Mouse (Mus musculus): ENCODE measurements around the gene Ppp5c. TPM values are rescaled to one million over a fixed set of nuclear protein-coding genes. Genes with fewer than 3 reads are reported as not detected.

Ppp5c gene
- polyA plus RNA-seq, 1 experiment from 2014 or later: 88.3 TPM

DNA sequence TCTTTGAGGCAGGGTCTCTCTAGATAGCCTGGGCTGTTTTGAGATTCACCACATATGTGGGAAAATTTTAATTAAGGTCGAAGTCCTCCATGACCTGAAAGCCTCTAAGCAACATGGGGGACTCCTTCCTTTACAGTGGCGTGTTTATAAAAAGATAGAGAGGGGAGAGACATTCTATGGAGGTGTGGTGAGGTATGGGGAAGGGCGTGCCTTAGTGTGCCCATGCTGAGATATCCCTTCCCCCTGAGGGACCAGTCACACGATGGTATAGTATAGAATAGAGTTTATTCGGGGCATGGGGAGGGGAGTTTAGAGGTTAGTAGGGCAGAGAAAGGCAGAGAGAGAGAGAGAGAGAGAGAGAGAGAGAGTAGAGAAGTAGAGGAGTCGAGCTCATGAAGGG, 49.6 kb downstream of the Ppp5c start:
- H3K9me3 ChIP-seq (ENCODE audit: control insufficient read depth, low read length): no peaks in the 10 kb centered on the region
- WGBS: 78% methylated on average over 6 of the region's 6 CpGs
- no peak for ATAC-seq
- H3K4me1 ChIP-seq (ENCODE audit: control insufficient read depth, insufficient read depth, low read length): peaks cover 7% of the 10 kb centered on the region; the same call in 1 of the 2 replicates
- no peak overlapping the region for H3K4me2 ChIP-seq (ENCODE audit: low read depth, low read length)
- no peak overlapping the region for H3K4me3 ChIP-seq (ENCODE audit: low read length)
- H3K27ac ChIP-seq (ENCODE audit: low read length): no peak overlapping the region
- H3K27me3 ChIP-seq (replicated peaks; ENCODE audit: control insufficient read depth, insufficient read depth, low read length): no peaks in the 10 kb centered on the region
- no peaks in the 10 kb centered on the region for H3K36me3 ChIP-seq (ENCODE audit: control insufficient read depth, insufficient read depth, low read length)
- H3K9ac ChIP-seq (ENCODE audit: low read depth, low read length): no peak overlapping the region

DNA sequence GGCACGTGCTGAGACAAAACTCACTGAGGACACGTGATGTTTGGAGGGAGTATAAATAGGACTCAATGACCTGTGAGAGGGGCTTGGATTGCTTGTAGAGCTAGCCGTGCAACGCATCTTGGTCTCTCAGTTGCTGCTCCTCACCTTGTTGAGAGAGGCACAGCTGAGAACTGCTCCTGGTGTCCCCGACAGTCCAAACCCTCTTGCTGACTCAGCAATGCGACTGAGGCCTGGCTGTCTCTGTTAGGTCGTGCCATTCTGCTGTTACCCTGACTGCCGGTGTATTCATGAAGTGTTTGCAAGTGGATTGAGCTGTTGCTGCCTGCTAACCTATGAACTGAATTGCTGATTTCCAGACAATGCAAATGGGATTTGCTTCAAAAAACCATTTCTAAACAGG, 51.4 kb downstream of the Ppp5c start:
- H3K4me3 ChIP-seq (ENCODE audit: low read length): no peak overlapping the region
- no peaks in the 10 kb centered on the region for H3K9me3 ChIP-seq (ENCODE audit: control insufficient read depth, low read length)
- H3K4me2 ChIP-seq (ENCODE audit: low read depth, low read length): no peak overlapping the region
- 0 out of 2 replicates have a peak, but pooled peaks cover 2% of the 10 kb centered on the region for H3K4me1 ChIP-seq (ENCODE audit: control insufficient read depth, insufficient read depth, low read length)
- H3K36me3 ChIP-seq (ENCODE audit: control insufficient read depth, insufficient read depth, low read length): no peaks in the 10 kb centered on the region
- H3K9ac ChIP-seq (ENCODE audit: low read depth, low read length): no peak overlapping the region
- no peak overlapping the region for H3K27ac ChIP-seq (ENCODE audit: low read length)
- no peaks in the 10 kb centered on the region for H3K27me3 ChIP-seq (replicated peaks; ENCODE audit: control insufficient read depth, insufficient read depth, low read length)
- 58% methylated on average over 8 of the region's 8 CpGs for WGBS
- ATAC-seq: no peak

DNA sequence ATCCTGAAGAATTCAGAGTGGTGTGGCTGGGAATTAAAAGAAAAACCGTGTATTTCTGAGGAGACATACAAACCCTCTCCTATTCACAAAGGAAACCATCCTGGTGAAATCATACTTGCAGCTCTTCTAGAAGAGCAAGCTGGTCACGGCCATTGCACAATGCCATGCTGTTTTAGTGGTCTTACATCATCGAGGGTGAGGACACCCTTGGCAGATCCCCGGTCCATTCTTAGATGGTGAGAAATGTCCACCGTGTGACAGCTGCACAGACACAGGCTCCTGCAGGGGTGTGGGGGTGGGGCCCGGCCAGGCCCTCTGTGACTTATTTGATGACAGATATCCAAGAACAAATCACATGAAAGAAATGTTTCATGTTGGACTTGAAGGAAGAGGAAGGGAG, 53.7 kb downstream of the Ppp5c start:
- H3K9me3 ChIP-seq (ENCODE audit: control insufficient read depth, low read length): no peaks in the 10 kb centered on the region
- 65% methylated on average over 6 of the region's 6 CpGs for WGBS
- no peak for ATAC-seq
- H3K27ac ChIP-seq (ENCODE audit: low read length): no peak overlapping the region
- H3K27me3 ChIP-seq (replicated peaks; ENCODE audit: control insufficient read depth, insufficient read depth, low read length): no peaks in the 10 kb centered on the region
- H3K4me2 ChIP-seq (ENCODE audit: low read depth, low read length): no peak overlapping the region
- H3K4me1 ChIP-seq (ENCODE audit: control insufficient read depth, insufficient read depth, low read length): no peaks in the 10 kb centered on the region
- H3K9ac ChIP-seq (ENCODE audit: low read depth, low read length): no peak overlapping the region
- no peaks in the 10 kb centered on the region for H3K36me3 ChIP-seq (ENCODE audit: control insufficient read depth, insufficient read depth, low read length)
- H3K4me3 ChIP-seq (ENCODE audit: low read length): no peak overlapping the region

DNA sequence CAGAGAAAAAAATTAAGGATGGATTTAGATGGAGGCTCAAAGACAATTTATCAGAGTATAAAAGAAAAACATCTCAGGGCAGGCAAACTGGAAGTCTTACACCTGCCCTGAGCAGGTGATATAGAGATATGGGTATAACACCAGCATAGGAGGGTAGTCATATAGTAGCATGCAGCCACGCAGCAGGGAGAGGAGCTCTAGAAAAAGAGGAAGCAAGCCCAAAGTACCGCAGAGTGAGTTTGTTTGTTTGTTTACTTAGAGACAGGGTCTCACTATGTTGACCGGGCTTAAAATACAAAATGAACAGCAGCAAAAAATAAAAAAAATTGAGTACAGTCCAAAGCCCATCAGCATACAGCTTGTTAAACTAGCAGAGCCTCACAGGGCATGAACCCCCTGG, 56.6 kb downstream of the Ppp5c start:
- Histone ChIP-seq H3K9me3 (ENCODE audit: control insufficient read depth, low read length) (0 out of 2 replicates have a peak, but pooled peaks cover 5% of the 10 kb centered on the region), H3K9ac (ENCODE audit: low read depth, low read length) (no peak overlapping the region)
- WGBS: 83% methylated on average over 3 of the region's 3 CpGs

DNA sequence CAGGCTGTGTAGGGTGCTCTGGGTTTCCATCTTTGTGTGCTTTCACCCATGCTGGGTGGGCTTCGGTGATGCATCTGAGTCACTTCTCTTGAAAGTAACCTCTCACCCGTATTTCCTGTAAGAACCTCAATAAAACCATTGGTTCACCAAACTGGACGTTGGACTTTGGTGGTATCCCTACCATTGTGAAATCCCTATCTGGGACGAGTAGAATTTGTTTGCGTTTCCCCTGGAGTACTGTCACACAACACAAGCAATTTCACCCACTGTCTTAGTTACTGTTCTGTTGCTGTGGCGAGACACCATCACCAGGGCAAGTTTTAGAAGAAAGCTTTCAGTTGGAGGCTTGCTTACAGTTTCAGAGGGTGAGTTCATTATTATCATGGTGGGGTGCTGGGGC, 59.3 kb downstream of the Ppp5c start:
- no peaks in the 10 kb centered on the region for H3K27me3 ChIP-seq (replicated peaks; ENCODE audit: control insufficient read depth, insufficient read depth, low read length)
- 0 out of 2 replicates have a peak, but pooled peaks have one; percentile 24 for ATAC-seq
- H3K27ac ChIP-seq (ENCODE audit: low read length): no peak overlapping the region
- 73% methylated on average over 6 of the region's 6 CpGs for WGBS
- H3K36me3 ChIP-seq (ENCODE audit: control insufficient read depth, insufficient read depth, low read length): no peaks in the 10 kb centered on the region
- H3K4me1 ChIP-seq (ENCODE audit: control insufficient read depth, insufficient read depth, low read length): 0 out of 2 replicates have a peak, but pooled peaks cover 6% of the 10 kb centered on the region
- no peak overlapping the region for H3K4me2 ChIP-seq (ENCODE audit: low read depth, low read length)
- H3K4me3 ChIP-seq (ENCODE audit: low read length): no peak overlapping the region
- no peak overlapping the region for H3K9ac ChIP-seq (ENCODE audit: low read depth, low read length)
- H3K9me3 ChIP-seq (ENCODE audit: control insufficient read depth, low read length): 0 out of 2 replicates have a peak, but pooled peaks cover 5% of the 10 kb centered on the region

More for the DNA sequence above, 56.6 kb downstream of the Ppp5c start:
- H3K4me2 ChIP-seq (ENCODE audit: low read depth, low read length): no peak overlapping the region
- H3K4me1 ChIP-seq (ENCODE audit: control insufficient read depth, insufficient read depth, low read length): 0 out of 2 replicates have a peak, but pooled peaks cover 1% of the 10 kb centered on the region
- H3K36me3 ChIP-seq (ENCODE audit: control insufficient read depth, insufficient read depth, low read length): no peaks in the 10 kb centered on the region
- H3K4me3 ChIP-seq (ENCODE audit: low read length): no peak overlapping the region
- H3K27ac ChIP-seq (ENCODE audit: low read length): no peak overlapping the region
- ATAC-seq: no peak
- no peaks in the 10 kb centered on the region for H3K27me3 ChIP-seq (replicated peaks; ENCODE audit: control insufficient read depth, insufficient read depth, low read length)

DNA sequence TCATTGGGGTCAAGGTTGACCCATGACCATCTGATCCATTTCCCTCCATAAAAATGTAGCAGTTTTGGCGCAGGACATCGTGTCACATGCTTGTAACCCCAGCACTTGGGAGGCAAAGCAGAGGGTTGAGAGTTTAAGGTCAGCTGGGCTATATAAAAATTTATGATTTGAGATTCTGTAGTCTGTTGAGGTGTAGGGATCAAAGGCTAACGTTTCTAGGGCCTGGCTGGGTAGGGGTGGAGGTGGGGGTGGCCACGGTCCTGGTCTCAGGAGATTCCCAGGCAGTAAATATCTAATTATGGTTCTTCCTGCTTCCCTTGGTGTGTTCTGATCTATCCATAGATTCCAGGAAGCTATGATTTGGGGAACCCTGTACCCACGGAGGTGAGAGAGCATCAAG, 66.0 kb downstream of the Ppp5c start:
- no peak overlapping the region for H3K27ac ChIP-seq (ENCODE audit: low read length)
- H3K4me1 ChIP-seq (ENCODE audit: control insufficient read depth, insufficient read depth, low read length): peaks cover 15% of the 10 kb centered on the region
- no peaks in the 10 kb centered on the region for H3K9me3 ChIP-seq (ENCODE audit: control insufficient read depth, low read length)
- H3K27me3 ChIP-seq (replicated peaks; ENCODE audit: control insufficient read depth, insufficient read depth, low read length): no peaks in the 10 kb centered on the region
- no peak overlapping the region for H3K9ac ChIP-seq (ENCODE audit: low read depth, low read length)
- 64% methylated on average over 5 of the region's 5 CpGs for WGBS
- H3K4me3 ChIP-seq (ENCODE audit: low read length): no peak overlapping the region
- peak; percentile 83 for ATAC-seq
- no peak overlapping the region for H3K4me2 ChIP-seq (ENCODE audit: low read depth, low read length)
- no peaks in the 10 kb centered on the region for H3K36me3 ChIP-seq (ENCODE audit: control insufficient read depth, insufficient read depth, low read length)

DNA sequence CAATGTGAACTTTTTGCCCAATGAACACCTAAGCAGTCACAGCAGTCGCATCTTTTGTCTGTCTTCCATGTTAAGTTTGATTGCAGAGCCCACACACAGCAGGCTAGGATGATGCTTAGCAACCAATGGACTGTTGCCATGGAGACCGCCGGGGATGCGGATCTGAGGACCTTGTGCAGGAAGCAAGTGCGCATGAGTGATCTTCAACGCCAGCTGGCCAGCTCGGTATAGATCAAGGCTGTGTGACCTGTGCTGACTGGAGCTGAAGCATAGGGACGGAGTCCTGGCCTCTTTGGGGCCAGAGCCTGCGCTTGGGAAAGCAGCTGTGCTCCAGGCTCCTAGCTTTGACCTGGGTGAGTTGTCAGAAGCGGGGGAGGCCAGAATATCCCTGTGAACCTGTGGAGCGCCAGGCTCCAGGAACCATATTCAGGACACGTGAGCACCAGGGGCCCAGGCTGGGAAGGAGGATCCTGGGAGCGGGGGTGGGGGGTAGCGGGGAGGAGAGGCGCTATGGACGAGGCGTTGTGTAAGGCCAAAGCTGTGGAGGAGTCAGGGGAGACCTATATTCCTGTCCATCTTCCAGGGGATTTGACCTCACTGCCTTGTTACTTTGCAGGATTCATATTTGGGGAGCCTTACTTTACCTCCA, 68.1 kb downstream of the Ppp5c start, which contains the start of gene Pnmal1:
TSS of gene Pnmal1 (plus strand) at position 141 of the 649 bp plus-strand sequence.
- no peaks in the 10 kb centered on the region for H3K9me3 ChIP-seq (ENCODE audit: control insufficient read depth, low read length)
- peak; percentile 70 for ATAC-seq
- no peak within 1 kb of the TSS for H3K4me2 ChIP-seq (ENCODE audit: low read depth, low read length)
- H3K9ac ChIP-seq (ENCODE audit: low read depth, low read length): no peak within 1 kb of the TSS
- H3K27ac ChIP-seq (ENCODE audit: low read length): no peak within 1 kb of the TSS
- 20% methylated on average over 17 of the region's 17 CpGs for WGBS
- no peak within 1 kb of the TSS for H3K4me3 ChIP-seq (ENCODE audit: low read length)
- H3K27me3 ChIP-seq (replicated peaks; ENCODE audit: control insufficient read depth, insufficient read depth, low read length): no peaks in the 10 kb centered on the region
- H3K36me3 ChIP-seq (ENCODE audit: control insufficient read depth, insufficient read depth, low read length): no peaks in the 10 kb centered on the region
- peaks cover 9% of the 10 kb centered on the region for H3K4me1 ChIP-seq (ENCODE audit: control insufficient read depth, insufficient read depth, low read length)

DNA sequence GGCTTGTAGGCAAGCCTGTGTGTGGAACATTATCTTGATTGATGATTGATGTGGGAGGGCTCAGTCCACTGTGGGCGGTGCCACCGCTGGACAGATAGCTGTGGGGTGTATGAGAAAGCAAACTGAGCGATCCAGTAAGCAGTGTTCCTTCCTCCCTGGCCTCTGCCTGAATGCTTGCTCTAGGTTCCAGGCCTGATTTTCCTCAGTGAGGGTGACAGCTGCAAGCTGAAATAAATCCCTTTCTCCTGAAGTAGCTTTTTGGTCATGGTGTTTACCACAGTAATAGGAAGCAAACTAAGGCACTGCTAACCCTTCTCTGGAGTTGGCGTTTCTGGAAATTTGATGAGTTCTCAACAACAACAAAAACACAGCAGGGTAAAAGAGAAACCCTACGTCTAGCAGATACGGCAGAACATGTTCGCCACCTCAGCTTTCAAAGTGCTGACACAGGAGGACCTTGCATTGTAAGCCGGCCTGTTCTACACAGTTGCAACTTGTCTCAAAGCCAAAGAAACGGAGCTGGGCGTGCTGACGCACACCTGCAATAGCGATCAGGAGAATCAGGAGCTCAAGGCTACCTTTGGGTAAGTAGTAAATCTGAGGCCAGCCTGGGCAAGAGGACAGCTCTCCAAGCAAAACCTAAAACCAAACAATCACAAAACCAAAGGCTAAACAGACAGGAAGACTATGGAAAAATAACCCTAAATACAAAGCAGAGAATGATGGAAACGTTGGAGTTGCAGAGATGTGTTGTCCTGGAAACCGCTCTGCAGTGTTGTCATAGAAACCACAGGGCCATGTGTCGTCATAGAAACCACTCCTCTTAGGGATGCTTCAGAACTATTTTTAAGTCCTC, 71.1 kb downstream of the Ppp5c start:
- Histone ChIP-seq H3K9me3 (ENCODE audit: control insufficient read depth, low read length) (no peaks in the 10 kb centered on the region), H3K36me3 (ENCODE audit: control insufficient read depth, insufficient read depth, low read length) (no peaks in the 10 kb centered on the region), H3K4me1 (ENCODE audit: control insufficient read depth, insufficient read depth, low read length) (peaks cover 5% of the 10 kb centered on the region), H3K4me3 (ENCODE audit: low read length) (no peak overlapping the region), H3K9ac (ENCODE audit: low read depth, low read length) (no peak overlapping the region), H3K27ac (ENCODE audit: low read length) (no peak overlapping the region), H3K27me3 (replicated peaks; ENCODE audit: control insufficient read depth, insufficient read depth, low read length) (no peaks in the 10 kb centered on the region), H3K4me2 (ENCODE audit: low read depth, low read length) (no peak overlapping the region)
- no peak for ATAC-seq
- WGBS: 61% methylated on average over 15 of the region's 15 CpGs

DNA sequence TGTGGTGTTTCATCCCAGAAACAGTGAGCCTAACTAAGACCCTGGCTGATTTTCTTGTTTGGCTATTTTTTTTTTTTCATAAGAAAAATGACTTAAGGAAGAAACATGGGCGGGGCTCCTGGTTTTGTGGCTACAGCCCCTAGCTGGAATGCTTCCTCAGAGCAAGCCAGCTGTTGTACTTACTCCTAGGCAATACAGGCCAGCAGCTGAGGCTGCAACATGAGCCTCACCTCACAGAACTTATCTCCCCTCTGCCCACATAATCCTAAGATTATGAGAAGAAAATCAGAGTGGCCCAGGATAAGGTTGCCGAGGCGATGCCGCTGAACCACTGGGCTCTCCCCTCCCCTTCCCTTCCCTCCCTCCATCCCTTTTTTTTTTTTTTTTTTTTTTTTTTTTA, 72.0 kb downstream of the Ppp5c start:
- Histone ChIP-seq H3K9ac (ENCODE audit: low read depth, low read length) (no peak overlapping the region), H3K36me3 (ENCODE audit: control insufficient read depth, insufficient read depth, low read length) (no peaks in the 10 kb centered on the region), H3K27me3 (replicated peaks; ENCODE audit: control insufficient read depth, insufficient read depth, low read length) (no peaks in the 10 kb centered on the region), H3K9me3 (ENCODE audit: control insufficient read depth, low read length) (no peaks in the 10 kb centered on the region), H3K4me3 (ENCODE audit: low read length) (no peak overlapping the region), H3K27ac (ENCODE audit: low read length) (no peak overlapping the region), H3K4me2 (ENCODE audit: low read depth, low read length) (no peak overlapping the region), H3K4me1 (ENCODE audit: control insufficient read depth, insufficient read depth, low read length) (no peaks in the 10 kb centered on the region)
- WGBS: 84% methylated on average over 4 of the region's 4 CpGs
- ATAC-seq: no peak

All from intestine, embryonic 16.5 days (tissue).